In genomic region chr17:8277266-8277665, GRCm38 (mm10) we compare ENCODE assay signal across 27 mouse cellular contexts. TPM values are rescaled to one million over a fixed set of nuclear protein-coding genes. Genes with fewer than 3 reads are reported as not detected.
A peak's percentile ranks its signal among the peaks of the same experiment; 100 is the strongest.
DNase-seq lines count a peak whose midpoint lies in the region; TF ChIP-seq lines count a peak whose summit lies in the region.
"Had no signal": no experiment of that assay in that cellular context is flagged by ENCODE, and none has a peak within 500 bp of the region (broad histone marks: within the 10 kb centered on the region; RNA-seq: fewer than 3 reads in every experiment).

No protein-coding gene starts in this region.

- no peaks in the 10 kb centered on the region for H3K36me3 ChIP-seq in kidney, adult 2 months (ENCODE audit: control insufficient read depth, insufficient read depth, low read length)
- no peaks in the 10 kb centered on the region for H3K36me3 ChIP-seq in C2C12 (ENCODE audit: control insufficient read depth, insufficient read depth)
- no peaks in the 10 kb centered on the region for H3K36me3 ChIP-seq in myocyte (ENCODE audit: control insufficient read depth, insufficient read depth)
- H3K36me3 ChIP-seq: forebrain, embryonic 10.5 days; G1E; heart, embryonic 12.5 days; heart, embryonic 15.5 days; hindbrain, embryonic 10.5 days; hindbrain, embryonic 13.5 days had no signal

- WGBS in kidney, adult 2 months: 64% methylated on average over 3 of the region's 3 CpGs

- no peak for TF ChIP-seq POLR2A in kidney, adult 2 months (IDR thresholded peaks at IDR 0.05; ENCODE audit: low read depth, low read length)
- no peak for TF ChIP-seq POLR2A in myocyte (IDR thresholded peaks at IDR 0.05; ENCODE audit: insufficient read length, low read depth)

- H3K79me2 ChIP-seq in C2C12 (ENCODE audit: control insufficient read depth, insufficient read depth) (no peaks in the 10 kb centered on the region), myocyte (ENCODE audit: control insufficient read depth, insufficient read depth) (no peaks in the 10 kb centered on the region)

- DNase-seq in kidney, adult 2 months: peak; percentile 61
- DNase-seq in kidney, postnatal 4 days: no peak
- no peak for DNase-seq in right cerebral cortex, adult 18-20 months
- DNase-seq in layer of hippocampus, adult 11-12 months (ENCODE audit: low spot score): no peak
- DNase-seq: adrenal gland, postnatal 10 days; adrenal gland, postnatal 36 days; cerebellum, adult 18-20 months; cerebellum, adult 9-10 months; cerebellum, postnatal 14 days; gastrocnemius, postnatal 14 days; heart, adult 11 months; heart, postnatal 10 days; heart, postnatal 36 days had no signal

- H3ac ChIP-seq in C2C12 (ENCODE audit: control insufficient read depth, insufficient read length, low read depth): no peak overlapping the region
- no peak overlapping the region for H3ac ChIP-seq in myocyte (ENCODE audit: control insufficient read depth, insufficient read length)

- no peaks in the 10 kb centered on the region for H3K79me3 ChIP-seq in C2C12 (ENCODE audit: low read depth)

- H3K4me1 ChIP-seq in kidney, adult 2 months (ENCODE audit: control insufficient read depth, insufficient read depth, low read length): peaks cover 13% of the 10 kb centered on the region; the same call in 1 of the 2 replicates
- H3K4me1 ChIP-seq: forebrain, embryonic 10.5 days; forebrain, embryonic 13.5 days; heart, embryonic 12.5 days; hindbrain, embryonic 10.5 days; hindbrain, embryonic 13.5 days had no signal

- no peak overlapping the region for H3K4me3 ChIP-seq in kidney, adult 2 months (ENCODE audit: insufficient read depth, low read depth, low read length)
- H3K4me3 ChIP-seq in C2C12 (ENCODE audit: insufficient read depth, poor library complexity, severe bottlenecking): no peak overlapping the region
- no peak overlapping the region for H3K4me3 ChIP-seq in myocyte
- H3K4me3 ChIP-seq: forebrain, embryonic 10.5 days; forebrain, embryonic 13.5 days; heart, embryonic 12.5 days; heart, embryonic 15.5 days; hindbrain, embryonic 10.5 days; hindbrain, embryonic 13.5 days had no signal

- TF ChIP-seq CTCF in kidney, adult 2 months (conservative IDR thresholded peaks at IDR 0.05; ENCODE audit: insufficient read depth, insufficient read length, low read depth, low read length): no peak
- no peak for TF ChIP-seq CTCF in C2C12 (IDR thresholded peaks at IDR 0.05; ENCODE audit: control insufficient read depth, insufficient read depth, insufficient read length)

- no peaks in the 10 kb centered on the region for H3K27me3 ChIP-seq in kidney, adult 2 months (replicated peaks; ENCODE audit: control insufficient read depth, insufficient read depth, low read length)
- peaks cover 30% of the 10 kb centered on the region for H3K27me3 ChIP-seq in C2C12 (ENCODE audit: control insufficient read depth, insufficient read depth, insufficient read length)
- peaks cover 24% of the 10 kb centered on the region for H3K27me3 ChIP-seq in myocyte (ENCODE audit: control insufficient read depth, insufficient read depth, insufficient read length)
- H3K27me3 ChIP-seq: CH12.LX had no signal

- no peak overlapping the region for H3K27ac ChIP-seq in kidney, adult 2 months (ENCODE audit: insufficient read depth, low read depth, low read length)
- H3K27ac ChIP-seq: forebrain, embryonic 10.5 days; forebrain, embryonic 13.5 days; heart, embryonic 15.5 days; hindbrain, embryonic 10.5 days; hindbrain, embryonic 13.5 days had no signal

- no peak overlapping the region for H3K4me2 ChIP-seq in myocyte (ENCODE audit: low read depth)
- H3K4me2 ChIP-seq: forebrain, embryonic 13.5 days; heart, embryonic 12.5 days; heart, embryonic 15.5 days; hindbrain, embryonic 13.5 days had no signal

TF ChIP-seq in C2C12, 6 proteins besides CTCF, POLR2A, EP300 and RAD21:
- TF ChIP-seq USF1 (IDR thresholded peaks at IDR 0.05; ENCODE audit: low read depth) (peak; percentile 16), MAX (IDR thresholded peaks at IDR 0.05) (no peak)

TF ChIP-seq in myocyte, 11 proteins besides CTCF, POLR2A, EP300 and RAD21:
- TF ChIP-seq TCF12 (IDR thresholded peaks at IDR 0.05; ENCODE audit: insufficient read depth, poor library complexity, severe bottlenecking): no peak
- peak; percentile 16 for TF ChIP-seq USF1 (IDR thresholded peaks at IDR 0.05; ENCODE audit: low read depth)

RNA-seq across cellular contexts. Expression of gene Mpc1, which starts 5.4 kb away (rescaled TPM):
- 519 and 608 TPM in 2 replicates for polyA plus RNA-seq in kidney, adult 2 months (2012; rRNA removed)
- polyA plus RNA-seq in C2C12 (2012; fragmentation: generic; extraction: Trizol) (27.9 TPM), myocyte (2012; fragmentation: generic; extraction: Trizol) (66.6 TPM)

RNA-seq across cellular contexts. Expression of gene Sft2d1, which starts 33.6 kb away (rescaled TPM):
- polyA plus RNA-seq in kidney, adult 2 months (2012; rRNA removed): 70.2 and 76.1 TPM in 2 replicates
- polyA plus RNA-seq in C2C12 (2012; fragmentation: generic; extraction: Trizol) (51.6 TPM), myocyte (2012; fragmentation: generic; extraction: Trizol) (56.2 TPM)

RNA-seq across cellular contexts. Expression of gene Ccr6, which starts 41.4 kb away (rescaled TPM):
- 0.08 and 2.2 TPM in 2 replicates for polyA plus RNA-seq in kidney, adult 2 months (2012; rRNA removed)
- not detected for polyA plus RNA-seq in C2C12 (2012; fragmentation: generic; extraction: Trizol)
- polyA plus RNA-seq in myocyte (2012; fragmentation: generic; extraction: Trizol): not detected
- polyA plus RNA-seq: embryonic facial prominence, embryonic 11.5 days; embryonic facial prominence, embryonic 14.5 days; forebrain, embryonic 10.5 days; forebrain, embryonic 13.5 days; forebrain, embryonic 16.5 days; G1E; heart, embryonic 12.5 days; hindbrain, embryonic 10.5 days; hindbrain, embryonic 13.5 days; hindbrain, embryonic 16.5 days had no signal

RNA-seq across cellular contexts. Expression of gene Prr18, which starts 60.0 kb away (rescaled TPM):
- 0.05 and 0.14 TPM in 2 replicates for polyA plus RNA-seq in kidney, adult 2 months (2012; rRNA removed)
- polyA plus RNA-seq in C2C12 (2012; fragmentation: generic; extraction: Trizol): 0.16 TPM
- polyA plus RNA-seq in myocyte (2012; fragmentation: generic; extraction: Trizol): 0.19 TPM
